ENCODE assay signal across 8 mouse cellular contexts in the genomic region with DNA sequence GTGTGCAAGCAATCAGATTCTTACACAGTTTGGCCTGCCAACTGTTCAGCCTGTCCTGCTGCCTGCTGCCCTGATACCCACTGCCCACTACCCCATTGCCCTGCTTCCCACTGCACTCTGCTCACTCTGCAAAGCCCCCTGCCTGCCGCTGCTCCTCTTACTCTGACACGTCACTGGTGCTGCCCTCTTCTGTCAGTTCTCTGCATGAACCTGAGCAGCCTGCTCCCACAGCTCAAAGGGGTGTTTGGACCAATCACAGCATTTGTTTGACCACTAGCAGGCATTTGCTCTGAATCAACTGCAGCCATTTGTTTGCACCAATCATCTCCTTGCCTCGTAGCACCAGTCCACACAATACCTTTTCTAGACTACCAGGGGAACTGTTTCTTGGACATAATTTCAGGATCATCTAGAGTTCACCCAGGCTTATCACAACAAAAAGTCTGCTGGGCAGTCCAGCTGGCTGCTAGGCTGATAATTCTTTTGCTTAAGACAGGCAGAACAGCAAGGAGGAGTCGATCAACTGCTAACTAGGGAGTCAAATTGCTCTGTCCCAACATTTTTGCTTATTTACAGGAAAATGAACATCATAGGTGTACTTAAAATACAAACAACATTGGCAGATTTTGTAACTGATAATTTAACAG. TPM values are rescaled to one million over a fixed set of nuclear protein-coding genes. Genes with fewer than 3 reads are reported as not detected.
A peak's percentile ranks its signal among the peaks of the same experiment; 100 is the strongest.
DNase-seq lines count a peak whose midpoint lies in the region; ATAC-seq and TF ChIP-seq lines count a peak whose summit lies in the region.

No protein-coding gene starts in this region.

- H3K27me3 ChIP-seq in forebrain, embryonic 16.5 days (replicated peaks; ENCODE audit: control insufficient read depth, insufficient read depth, low read length), result no peaks in the 10 kb centered on the region

- H3K9me3 ChIP-seq in forebrain, embryonic 16.5 days (ENCODE audit: control insufficient read depth, low read length), result no peaks in the 10 kb centered on the region

- no peaks in the 10 kb centered on the region for H3K36me3 ChIP-seq in forebrain, embryonic 16.5 days (ENCODE audit: control insufficient read depth, insufficient read depth)

- 16% methylated on average over 4 of the region's 4 CpGs for WGBS in forebrain, embryonic 16.5 days

- no peak overlapping the region for H3K27ac ChIP-seq in forebrain, embryonic 16.5 days (ENCODE audit: low read length)
- no peak overlapping the region for H3K27ac ChIP-seq in layer of hippocampus, adult 2 months

- H3K4me1 ChIP-seq in forebrain, embryonic 16.5 days (replicated peaks; ENCODE audit: control insufficient read depth, insufficient read depth, low read length), result no peaks in the 10 kb centered on the region

- peak; percentile 64; the same call in 1 of the 2 replicates for ATAC-seq in forebrain, embryonic 16.5 days

- no peak overlapping the region for H3K4me2 ChIP-seq in forebrain, embryonic 16.5 days (ENCODE audit: low read length)

- no peak overlapping the region for H3K4me3 ChIP-seq in forebrain, embryonic 16.5 days (replicated peaks; ENCODE audit: low read length)
- no peak overlapping the region for H3K4me3 ChIP-seq in layer of hippocampus, adult 2 months

- H3K9ac ChIP-seq in forebrain, embryonic 16.5 days (replicated peaks; ENCODE audit: low read depth, low read length), result no peak overlapping the region

- TF ChIP-seq CTCF in layer of hippocampus, adult 2 months (conservative IDR thresholded peaks at IDR 0.05), result peak; percentile 77

- peak; percentile 45 for DNase-seq in MN1 (ENCODE audit: low spot score)
- peak; percentile 4 to 21 for DNase-seq in adrenal gland, postnatal 4 days (ENCODE audit: low spot score in 2 of 2)
- peak; percentile 80 for DNase-seq in heart, postnatal 4 days
- DNase-seq in layer of hippocampus, adult 2 months (ENCODE audit: low spot score in 2 of 2), result peak; percentile 31 to 46
- DNase-seq in lung, postnatal 4 days, result peak; percentile 71 to 72
- DNase-seq in skeletal muscle tissue, adult 2 months (ENCODE audit: low read depth, low spot score), result peak; percentile 13
- DNase-seq in natural killer cell, adult 2 months (ENCODE audit: low spot score in 2 of 2), result no peak

RNA-seq across cellular contexts. Expression of gene Mx1, which starts 44.7 kb away (rescaled TPM):
- 1 to 10 TPM; 1.8 to 1.9 TPM for total RNA-seq in adrenal gland, postnatal 4 days (2021)
- 0.45 TPM in 1 of 2 replicates, not detected in the other for polyA plus RNA-seq in forebrain, embryonic 16.5 days (2015; fragmentation: Nextera tagmentation; extraction: Ambion mirVana)
- under 1 TPM; 0.25 to 0.74 TPM for total RNA-seq in heart, postnatal 4 days (2021)
- 1 to 10 TPM in 1 of 2 experiments, under 1 TPM in 1; 0.93 to 1.1 TPM for total RNA-seq in layer of hippocampus, adult 2 months (2021)

Comparison
In these comparisons a context has a peak if more than half of its experiments do, and no peak if none do; other contexts are left out.
1. DNase-seq: peak in MN1 (single experiment), adrenal gland, postnatal 4 days (2 of 2), heart, postnatal 4 days (single experiment), layer of hippocampus, adult 2 months (2 of 2), lung, postnatal 4 days (2 of 2) and skeletal muscle tissue, adult 2 months (single experiment); none in natural killer cell, adult 2 months (0 of 2).